Comparison of ENCODE assay signal across 10 mouse cellular contexts in the genomic region with DNA sequence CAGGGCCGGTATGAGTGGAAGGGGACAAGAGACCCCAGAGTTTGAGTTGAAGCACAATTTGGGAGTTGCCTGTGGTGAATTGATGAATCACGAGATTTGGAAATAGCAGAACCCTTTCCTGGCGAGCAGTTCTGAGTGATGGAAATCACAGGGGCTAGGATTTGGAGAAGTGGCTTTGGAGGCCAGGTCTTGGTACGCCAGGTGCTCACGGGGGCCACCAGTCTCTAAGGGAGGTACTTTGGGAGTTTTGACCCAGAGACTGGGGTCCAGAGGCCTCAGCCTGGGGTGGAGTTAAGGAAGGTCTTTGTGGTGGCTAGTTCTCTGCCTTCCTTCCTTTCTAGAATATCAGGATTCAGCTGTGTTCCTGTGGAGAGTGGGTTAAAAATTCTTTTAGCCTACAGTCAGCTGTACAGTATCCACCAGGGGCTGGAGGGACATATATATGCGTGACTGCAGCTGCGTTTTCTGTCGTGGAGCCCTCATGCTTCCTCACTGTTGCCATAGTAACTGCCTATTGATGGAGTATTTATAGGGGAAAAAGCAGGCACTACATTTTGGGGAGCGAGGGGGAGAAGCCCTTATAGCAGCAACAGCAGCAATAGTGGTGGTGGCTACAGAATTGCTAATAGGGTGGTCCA. TPM values are rescaled to one million over a fixed set of nuclear protein-coding genes. Genes with fewer than 3 reads are reported as not detected.
A peak's percentile ranks its signal among the peaks of the same experiment; 100 is the strongest.
DNase-seq lines count a peak whose midpoint lies in the region; ATAC-seq lines count a peak whose summit lies in the region.
"Had no signal": no experiment of that assay in that cellular context is flagged by ENCODE, and none has a peak within 500 bp of the region (broad histone marks: within the 10 kb centered on the region; RNA-seq: fewer than 3 reads in every experiment).

No protein-coding gene starts in this region.

- DNase-seq in heart, embryonic 10.5 days (ENCODE audit: low spot score), result no peak
- DNase-seq in heart, postnatal 4 days, result no peak
- DNase-seq in brain, adult 2 months (ENCODE audit: low read depth, low spot score), result peak; percentile 39
- DNase-seq in midbrain, embryonic 10.5 days (ENCODE audit: low spot score), result no peak
- no peak for DNase-seq in cerebellum, postnatal 10 days

- no peak overlapping the region; the same call in 1 of the 2 replicates for H3K27ac ChIP-seq in heart, embryonic 10.5 days
- peak overlapping the region; percentile 47; the same call in 1 of the 2 replicates for H3K27ac ChIP-seq in heart, embryonic 16.5 days (ENCODE audit: low read length)
- peak overlapping the region; percentile 87 for H3K27ac ChIP-seq in midbrain, embryonic 10.5 days (replicated peaks)
- H3K27ac ChIP-seq: liver, embryonic 14.5 days had no signal

- 0 out of 2 replicates have a peak, but pooled peaks have one; percentile 2 for ATAC-seq in heart, embryonic 16.5 days (replicated peaks; ENCODE audit: extremely low read depth, insufficient read depth, low FRiP score)
- no peak for ATAC-seq in CD4-positive, CD25-positive, alpha-beta regulatory T cell, adult 4 months
- ATAC-seq in activated CD4-positive, CD25-positive, alpha-beta regulatory T cell, adult 4 months, result no peak

- peaks cover 30% of the 10 kb centered on the region for H3K27me3 ChIP-seq in heart, embryonic 10.5 days (ENCODE audit: insufficient read depth, poor library complexity, severe bottlenecking)
- H3K27me3 ChIP-seq in heart, embryonic 16.5 days (ENCODE audit: control insufficient read depth, insufficient read depth, low read length), result no peaks in the 10 kb centered on the region; the same call in 1 of the 2 replicates
- H3K27me3 ChIP-seq in midbrain, embryonic 10.5 days (ENCODE audit: low read depth, poor library complexity, severe bottlenecking), result peaks cover 40% of the 10 kb centered on the region
- H3K27me3 ChIP-seq: CH12.LX had no signal

- H3K4me2 ChIP-seq in heart, embryonic 16.5 days (ENCODE audit: low read depth, low read length), result peak overlapping the region; percentile 64

- peak overlapping the region; percentile 55 for H3K9ac ChIP-seq in heart, embryonic 16.5 days (ENCODE audit: low read length)
- H3K9ac ChIP-seq: liver, embryonic 14.5 days had no signal

- H3K4me1 ChIP-seq in heart, embryonic 10.5 days, result no peaks in the 10 kb centered on the region
- H3K4me1 ChIP-seq in heart, embryonic 16.5 days (ENCODE audit: control insufficient read depth, insufficient read depth, low read length), result no peaks in the 10 kb centered on the region
- H3K4me1 ChIP-seq in midbrain, embryonic 10.5 days, result peaks cover 10% of the 10 kb centered on the region

- 47% methylated on average over 9 of the region's 9 CpGs for WGBS in heart, embryonic 10.5 days
- WGBS in heart, embryonic 16.5 days, result 36% methylated on average over 9 of the region's 9 CpGs
- WGBS in midbrain, embryonic 10.5 days, result 37% methylated on average over 9 of the region's 9 CpGs

- H3K4me3 ChIP-seq in heart, embryonic 10.5 days, result peak overlapping the region; percentile 59
- peak overlapping the region; percentile 52 for H3K4me3 ChIP-seq in heart, embryonic 16.5 days (ENCODE audit: low read length)
- H3K4me3 ChIP-seq in midbrain, embryonic 10.5 days, result peak overlapping the region; percentile 63

- H3K9me3 ChIP-seq in heart, embryonic 10.5 days, result no peaks in the 10 kb centered on the region
- H3K9me3 ChIP-seq in heart, embryonic 16.5 days (replicated peaks; ENCODE audit: control insufficient read depth, low read length), result no peaks in the 10 kb centered on the region
- 0 out of 2 replicates have a peak, but pooled peaks cover 7% of the 10 kb centered on the region for H3K9me3 ChIP-seq in midbrain, embryonic 10.5 days (replicated peaks)

- no peaks in the 10 kb centered on the region for H3K36me3 ChIP-seq in heart, embryonic 10.5 days
- no peaks in the 10 kb centered on the region for H3K36me3 ChIP-seq in heart, embryonic 16.5 days (ENCODE audit: control insufficient read depth, insufficient read depth)
- H3K36me3 ChIP-seq in midbrain, embryonic 10.5 days, result peaks cover 5% of the 10 kb centered on the region

RNA-seq across cellular contexts. Expression of a gene that starts 1.0 kb away (rescaled TPM):
- 4.8 and 4.9 TPM in 2 replicates for polyA plus RNA-seq in heart, embryonic 10.5 days (2016; fragmentation: Nextera tagmentation; extraction: Ambion mirVana)
- 10 to 100 TPM; 24.9 to 30.9 TPM for total RNA-seq in heart, postnatal 4 days (2021)
- 10.0 and 14.8 TPM in 2 replicates for polyA plus RNA-seq in heart, embryonic 16.5 days (2015; fragmentation: Nextera tagmentation; extraction: Ambion mirVana)
- 6.9 and 7.8 TPM in 2 replicates for polyA plus RNA-seq in midbrain, embryonic 10.5 days (2016; fragmentation: Nextera tagmentation; extraction: Ambion mirVana)
- not detected for polyA plus RNA-seq in CD4-positive, CD25-positive, alpha-beta regulatory T cell, adult 4 months (2017; shearing (Covaris generic))
- polyA plus RNA-seq in activated CD4-positive, CD25-positive, alpha-beta regulatory T cell, adult 4 months (2017; shearing (Covaris generic)), result not detected
- total RNA-seq: CH12.LX had no signal

RNA-seq across cellular contexts. Expression of a gene that starts 9.4 kb away (rescaled TPM):
- 0.20 TPM in 1 of 2 replicates, not detected in the other for polyA plus RNA-seq in heart, embryonic 10.5 days (2016; fragmentation: Nextera tagmentation; extraction: Ambion mirVana)
- not detected for total RNA-seq in heart, postnatal 4 days (2021)
- not detected in 2 replicates for polyA plus RNA-seq in heart, embryonic 16.5 days (2015; fragmentation: Nextera tagmentation; extraction: Ambion mirVana)
- polyA plus RNA-seq in midbrain, embryonic 10.5 days (2016; fragmentation: Nextera tagmentation; extraction: Ambion mirVana), result not detected in 2 replicates
- not detected for polyA plus RNA-seq in CD4-positive, CD25-positive, alpha-beta regulatory T cell, adult 4 months (2017; shearing (Covaris generic))
- not detected for polyA plus RNA-seq in activated CD4-positive, CD25-positive, alpha-beta regulatory T cell, adult 4 months (2017; shearing (Covaris generic))
- total RNA-seq: CH12.LX had no signal
- polyA plus RNA-seq: liver, embryonic 14.5 days had no signal

RNA-seq across cellular contexts. Expression of a gene that starts 28.3 kb away (rescaled TPM):
- polyA plus RNA-seq in heart, embryonic 10.5 days (2016; fragmentation: Nextera tagmentation; extraction: Ambion mirVana), result 0.06 TPM in 1 of 2 replicates, not detected in the other
- total RNA-seq in heart, postnatal 4 days (2021), result under 1 TPM; 0.16 to 0.79 TPM
- polyA plus RNA-seq in heart, embryonic 16.5 days (2015; fragmentation: Nextera tagmentation; extraction: Ambion mirVana), result 0.12 and 0.21 TPM in 2 replicates
- 0.15 TPM in 1 of 2 replicates, not detected in the other for polyA plus RNA-seq in midbrain, embryonic 10.5 days (2016; fragmentation: Nextera tagmentation; extraction: Ambion mirVana)
- polyA plus RNA-seq in CD4-positive, CD25-positive, alpha-beta regulatory T cell, adult 4 months (2017; shearing (Covaris generic)), result not detected
- not detected for polyA plus RNA-seq in activated CD4-positive, CD25-positive, alpha-beta regulatory T cell, adult 4 months (2017; shearing (Covaris generic))
- total RNA-seq: CH12.LX had no signal

RNA-seq across cellular contexts. Expression of a gene that starts 42.6 kb away (rescaled TPM):
- 0.13 TPM in 1 of 2 replicates, not detected in the other for polyA plus RNA-seq in heart, embryonic 10.5 days (2016; fragmentation: Nextera tagmentation; extraction: Ambion mirVana)
- total RNA-seq in heart, postnatal 4 days (2021), result under 1 TPM in 1 of 2 experiments, not detected in 1; 0.43 TPM
- 0.08 and 0.14 TPM in 2 replicates for polyA plus RNA-seq in heart, embryonic 16.5 days (2015; fragmentation: Nextera tagmentation; extraction: Ambion mirVana)
- 0.17 TPM in 1 of 2 replicates, not detected in the other for polyA plus RNA-seq in midbrain, embryonic 10.5 days (2016; fragmentation: Nextera tagmentation; extraction: Ambion mirVana)
- under 1 TPM in 1 of 2 experiments, not detected in 1; 0.38 TPM for polyA plus RNA-seq in CD4-positive, CD25-positive, alpha-beta regulatory T cell, adult 4 months (2017; shearing (Covaris generic))
- under 1 TPM in 1 of 2 experiments, not detected in 1; 0.28 TPM for polyA plus RNA-seq in activated CD4-positive, CD25-positive, alpha-beta regulatory T cell, adult 4 months (2017; shearing (Covaris generic))
